Mouse (Mus musculus) kidney, adult 2 months (tissue): Measurements from ENCODE around the gene Gm960. TPM values are rescaled to one million over a fixed set of nuclear protein-coding genes. Genes with fewer than 3 reads are reported as not detected.
"Not testable (repeated sequence)": the region's sequence is repeated elsewhere in the genome, so short reads cannot be mapped to it uniquely, and the experiment has no call there.

Experiments used
- DNase-seq: peaks from one replicate; pipeline ENCODE4 v3.0.0; 2021
- H3K27ac ChIP-seq: fragments of 200-500 bp; 2 replicates; pipeline ENCODE4 v1.5.1; 2012; ENCODE audit warnings: low read depth, low read length, control low read depth, inconsistent platforms; ENCODE audit not compliant: insufficient read depth
- H3K27me3 ChIP-seq: fragments of 200-500 bp; replicated peaks from 2 replicates; pipeline ENCODE4 v1.6.1; 2012; ENCODE audit warnings: mild to moderate bottlenecking, moderate library complexity, low read length, inconsistent platforms; ENCODE audit not compliant: control insufficient read depth, insufficient read depth
- H3K36me3 ChIP-seq: fragments of 200-500 bp; 2 replicates; pipeline ENCODE4 v1.6.1; 2012; ENCODE audit warnings: mild to moderate bottlenecking, moderate library complexity, low read length, inconsistent platforms; ENCODE audit not compliant: control insufficient read depth, insufficient read depth
- H3K4me1 ChIP-seq: fragments of 200-500 bp; 2 replicates; pipeline ENCODE4 v1.6.1; 2011; ENCODE audit warnings: low read length; ENCODE audit not compliant: control insufficient read depth, insufficient read depth
- H3K4me3 ChIP-seq: fragments of 200-500 bp; 2 replicates; pipeline ENCODE4 v1.5.1; 2011; ENCODE audit warnings: mild to moderate bottlenecking, low read depth, low read length, control low read depth; ENCODE audit not compliant: insufficient read depth
- CTCF ChIP-seq: fragments of 200-500 bp; conservative IDR thresholded peaks from 2 replicates; pipeline ENCODE4 v1.5.1; 2011; ENCODE audit warnings: low read depth, mild to moderate bottlenecking, control low read depth, low read length, moderate library complexity, mixed read lengths; ENCODE audit not compliant: insufficient read depth, insufficient read length
- POLR2A ChIP-seq: fragments of 200-500 bp; IDR thresholded peaks from one replicate; pipeline ENCODE4 v1.6.1; 2011; ENCODE audit warnings: low read depth, low read length, control low read depth
- WGBS: fragments of 180-500 bp; shearing (Covaris S2); methylation state at CpG from one replicate; pipeline ENCODE4 v1.1.7; 2018; 5-methylcytosine and 5-hydroxymethylcytosine counted together
- polyA plus RNA-seq: library from polyadenylated mRNA; depleted of rRNA; stranded (reverse); fragments of >200 nt; gene quantifications from 2 replicates; pipeline ENCODE4 v1.2.3, GENCODE M21; 2012; rRNA removed

Gene Gm960
- polyA plus RNA-seq, 1 experiment = 1.1 TPM

GRCm38 (mm10) chr19:4590025-4590424 is 108.4 kb downstream of the Gm960 start:
- 63% methylated on average over 3 of the region's 3 CpGs for WGBS
- DNase-seq = peak; percentile 60
- Histone ChIP-seq H3K27me3 (no peaks in the 10 kb centered on the region), H3K4me3 (no peak overlapping the region), H3K27ac (no peak overlapping the region), H3K36me3 (no peaks in the 10 kb centered on the region), H3K4me1 (peaks cover 14% of the 10 kb centered on the region)
- no peak for TF ChIP-seq POLR2A
- TF ChIP-seq CTCF = no peak

GRCm38 (mm10) chr19:4589081-4589480 is 109.4 kb downstream of the Gm960 start:
- TF ChIP-seq POLR2A (no peak), CTCF (peak; percentile 76)
- DNase-seq = no peak

GRCm38 (mm10) chr19:4588430-4588829 is 110.0 kb downstream of the Gm960 start:
- peak; percentile 57 for DNase-seq
- H3K36me3 ChIP-seq = no peaks in the 10 kb centered on the region
- peak overlapping the region; percentile 58; the same call in 1 of the 2 replicates for H3K27ac ChIP-seq
- TF ChIP-seq POLR2A = no peak
- no peak for TF ChIP-seq CTCF
- peaks cover 11% of the 10 kb centered on the region for H3K4me1 ChIP-seq
- H3K27me3 ChIP-seq = no peaks in the 10 kb centered on the region
- H3K4me3 ChIP-seq = no peak overlapping the region
- 49% methylated on average over 3 of the region's 3 CpGs for WGBS

More at GRCm38 (mm10) chr19:4589081-4589480, 109.4 kb downstream of the Gm960 start:
- no peak overlapping the region for H3K4me3 ChIP-seq
- peaks cover 14% of the 10 kb centered on the region for H3K4me1 ChIP-seq
- H3K27ac ChIP-seq = no peak overlapping the region
- no peaks in the 10 kb centered on the region for H3K36me3 ChIP-seq
- 73% methylated on average over 1 of the region's 1 CpGs for WGBS
- H3K27me3 ChIP-seq = no peaks in the 10 kb centered on the region

- WGBS = 51% methylated on average over 2 of the region's 2 CpGs
- no peak for TF ChIP-seq POLR2A
- TF ChIP-seq CTCF = no peak
- no peak overlapping the region for H3K27ac ChIP-seq
- H3K4me3 ChIP-seq = no peak overlapping the region
- no peaks in the 10 kb centered on the region for H3K27me3 ChIP-seq
- H3K36me3 ChIP-seq = no peaks in the 10 kb centered on the region
- peaks cover 6% of the 10 kb centered on the region; the same call in 1 of the 2 replicates for H3K4me1 ChIP-seq
- DNase-seq = no peak
These were observed 111.0 kb downstream of the Gm960 start for GRCm38 (mm10) chr19:4587426-4587825.

GRCm38 (mm10) chr19:4586783-4587182 is 111.7 kb downstream of the Gm960 start:
- not testable (repeated sequence) for H3K36me3 ChIP-seq, H3K27me3 ChIP-seq, DNase-seq, H3K4me3 ChIP-seq, H3K4me1 ChIP-seq, H3K27ac ChIP-seq

- no peak for DNase-seq
- Histone ChIP-seq H3K27me3 (no peaks in the 10 kb centered on the region), H3K4me1 (no peaks in the 10 kb centered on the region; the same call in 1 of the 2 replicates), H3K36me3 (no peaks in the 10 kb centered on the region), H3K27ac (no peak overlapping the region), H3K4me3 (no peak overlapping the region)
- TF ChIP-seq POLR2A (no peak), CTCF (no peak)
- 55% methylated on average over 2 of the region's 2 CpGs for WGBS
These were observed 114.6 kb downstream of the Gm960 start for GRCm38 (mm10) chr19:4583856-4584255.

- Histone ChIP-seq H3K4me1 (peaks cover 4% of the 10 kb centered on the region; the same call in 1 of the 2 replicates), H3K27me3 (no peaks in the 10 kb centered on the region), H3K4me3 (no peak overlapping the region), H3K36me3 (no peaks in the 10 kb centered on the region), H3K27ac (no peak overlapping the region)
- DNase-seq = no peak
- TF ChIP-seq CTCF (no peak), POLR2A (no peak)
- 83% methylated on average over 5 of the region's 5 CpGs for WGBS
These were observed 119.2 kb downstream of the Gm960 start for GRCm38 (mm10) chr19:4579296-4579695.

GRCm38 (mm10) chr19:4578799-4579198 is 119.7 kb downstream of the Gm960 start:
- Histone ChIP-seq H3K4me1 (peaks cover 4% of the 10 kb centered on the region; the same call in 1 of the 2 replicates), H3K4me3 (no peak overlapping the region), H3K27ac (no peak overlapping the region), H3K36me3 (no peaks in the 10 kb centered on the region), H3K27me3 (no peaks in the 10 kb centered on the region)
- TF ChIP-seq POLR2A = no peak
- TF ChIP-seq CTCF = no peak
- DNase-seq = peak; percentile 78
- WGBS = 50% methylated on average over 2 of the region's 2 CpGs

Other genes with a start within 250 kb of the Gm960 start
- 4.6 and 9.8 TPM in 2 replicates for gene Syt12, start 221.2 kb downstream of the Gm960 start, polyA plus RNA-seq
- 2.8 TPM in 2 replicates for gene 2010003K11Rik, start 200.1 kb downstream of the Gm960 start, polyA plus RNA-seq
- 286 and 295 TPM in 2 replicates for gene Pcx, start 188.2 kb downstream of the Gm960 start, polyA plus RNA-seq
- 6.1 and 8.7 TPM in 2 replicates for gene Lrfn4, start 83.0 kb downstream of the Gm960 start, polyA plus RNA-seq
- gene Rce1, start 73.0 kb downstream of the Gm960 start, polyA plus RNA-seq = 82.2 and 92.8 TPM in 2 replicates
- gene Sptbn2, start 12.5 kb upstream of the Gm960 start, polyA plus RNA-seq = 11.0 and 12.0 TPM in 2 replicates
- gene Rbm4b, start 57.8 kb upstream of the Gm960 start, polyA plus RNA-seq = 12.8 TPM in 2 replicates
- gene Rbm4, start 95.2 kb upstream of the Gm960 start, polyA plus RNA-seq = 44.6 and 47.5 TPM in 2 replicates
- gene Gm21992, start 112.9 kb upstream of the Gm960 start, polyA plus RNA-seq = 22.3 and 32.0 TPM in 2 replicates
- gene Rbm14, start 113.0 kb upstream of the Gm960 start, polyA plus RNA-seq = 28.7 and 36.8 TPM in 2 replicates
- gene Ccs, start 140.7 kb upstream of the Gm960 start, polyA plus RNA-seq = 144 and 192 TPM in 2 replicates
- 0.08 and 0.15 TPM in 2 replicates for gene Ccdc87, start 140.7 kb upstream of the Gm960 start, polyA plus RNA-seq
- 150 and 249 TPM in 2 replicates for gene Ctsf, start 156.5 kb upstream of the Gm960 start, polyA plus RNA-seq
- gene Actn3, start 179.2 kb upstream of the Gm960 start, polyA plus RNA-seq = 0.61 and 13.4 TPM in 2 replicates
- 19.8 and 26.9 TPM in 2 replicates for gene Zdhhc24, start 180.0 kb upstream of the Gm960 start, polyA plus RNA-seq
- 10.4 and 10.6 TPM in 2 replicates for gene Bbs1, start 208.0 kb upstream of the Gm960 start, polyA plus RNA-seq
- gene Dpp3, start 229.6 kb upstream of the Gm960 start, polyA plus RNA-seq = 73.8 and 84.4 TPM in 2 replicates
- 2.7 and 3.6 TPM in 2 replicates for gene Peli3, start 244.5 kb upstream of the Gm960 start, polyA plus RNA-seq